ENCODE assay signal across 8 mouse cellular contexts in the genomic region with DNA sequence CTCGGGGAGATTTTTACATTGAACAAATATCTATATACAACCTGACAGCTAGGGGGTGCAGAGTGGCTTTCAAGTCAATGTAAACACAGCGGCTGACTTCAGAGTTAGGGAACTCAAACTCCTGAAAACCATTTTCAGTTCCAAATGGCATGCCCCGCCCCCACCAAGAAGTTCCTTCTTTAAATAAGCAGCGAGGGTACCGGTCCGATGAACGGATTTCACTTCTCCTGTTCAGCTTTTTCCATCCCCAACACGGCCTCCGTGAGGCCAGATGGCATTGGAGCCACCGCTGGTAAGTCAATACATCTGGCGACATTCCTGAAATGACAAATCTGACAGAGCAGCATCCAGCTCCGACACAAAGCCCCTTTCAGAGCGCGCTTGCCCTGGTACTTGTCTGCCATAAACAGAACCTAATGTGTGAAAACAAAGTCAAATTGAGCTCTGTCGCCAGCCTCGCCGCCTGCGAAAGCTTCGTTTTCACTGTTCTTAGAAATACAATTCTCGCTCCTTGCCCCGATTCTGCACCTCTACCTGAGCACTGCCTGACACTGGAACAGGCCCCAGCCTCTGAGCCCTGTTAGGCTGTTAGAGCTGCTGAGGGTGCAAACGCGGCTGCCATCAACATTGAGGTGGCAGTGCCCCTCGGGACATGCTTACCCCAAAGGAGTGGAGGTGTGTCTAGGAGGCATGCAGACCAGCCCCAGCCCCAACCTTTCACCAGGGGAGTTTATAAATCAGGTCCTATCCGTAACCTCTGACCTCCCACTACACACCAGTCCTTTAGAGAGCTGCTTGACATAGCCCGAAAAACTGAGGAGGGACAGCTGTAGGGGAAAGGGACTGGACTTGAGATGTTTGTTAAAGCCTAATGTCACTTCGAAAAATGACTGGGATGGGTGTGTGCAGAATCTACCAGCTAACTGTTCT.
DNase-seq lines count a peak whose midpoint lies in the region; ATAC-seq and TF ChIP-seq lines count a peak whose summit lies in the region.

No protein-coding gene starts in this region.

- intact Hi-C loops in heart, postnatal 10 days (cut with DNase I): no loop called here

- H3K27me3 ChIP-seq in kidney, adult 2 months (replicated peaks; ENCODE audit: control insufficient read depth, insufficient read depth, low read length): no peaks in the 10 kb centered on the region
- H3K27me3 ChIP-seq in embryonic facial prominence, embryonic 11.5 days (ENCODE audit: control insufficient read depth, insufficient read depth, low read length): no peaks in the 10 kb centered on the region
- H3K27me3 ChIP-seq in lung, embryonic 16.5 days (ENCODE audit: control insufficient read depth, insufficient read depth, low read depth, low read length): no peaks in the 10 kb centered on the region

- H3K4me1 ChIP-seq in kidney, adult 2 months (ENCODE audit: control insufficient read depth, insufficient read depth, low read length): no peaks in the 10 kb centered on the region
- H3K4me1 ChIP-seq in embryonic facial prominence, embryonic 11.5 days (ENCODE audit: control insufficient read depth, insufficient read depth, low read length): peaks cover 6% of the 10 kb centered on the region; the same call in 1 of the 2 replicates
- peaks cover 14% of the 10 kb centered on the region for H3K4me1 ChIP-seq in lung, embryonic 16.5 days (replicated peaks; ENCODE audit: control insufficient read depth, insufficient read depth, low read length)

- no peak overlapping the region for H3K27ac ChIP-seq in kidney, adult 2 months (ENCODE audit: insufficient read depth, low read depth, low read length)
- H3K27ac ChIP-seq in embryonic facial prominence, embryonic 11.5 days (replicated peaks; ENCODE audit: low read depth, low read length): peak overlapping the region; percentile 66; the same call in 1 of the 2 replicates
- peak overlapping the region; percentile 83 for H3K27ac ChIP-seq in lung, embryonic 16.5 days (ENCODE audit: low read length)

- H3K9ac ChIP-seq in embryonic facial prominence, embryonic 11.5 days (replicated peaks; ENCODE audit: low read length): peak overlapping the region; percentile 35; the same call in 1 of the 2 replicates
- peak overlapping the region; percentile 55 for H3K9ac ChIP-seq in lung, embryonic 16.5 days (ENCODE audit: low read length)

- no peak for TF ChIP-seq CTCF in kidney, adult 2 months (conservative IDR thresholded peaks at IDR 0.05; ENCODE audit: insufficient read depth, insufficient read length, low read depth, low read length)

- 33% methylated on average over 27 of the region's 27 CpGs for WGBS in kidney, adult 2 months
- WGBS in embryonic facial prominence, embryonic 11.5 days: 10% methylated on average over 27 of the region's 27 CpGs
- 9% methylated on average over 27 of the region's 27 CpGs for WGBS in lung, embryonic 16.5 days

- DNase-seq in kidney, adult 2 months: peak; percentile 10
- no peak for DNase-seq in kidney, adult 18-20 months
- DNase-seq in embryonic facial prominence, embryonic 11.5 days (ENCODE audit: low spot score): peak; percentile 87
- DNase-seq in heart, postnatal 10 days: peak; percentile 22 to 27
- peak; percentile 36 to 40 for DNase-seq in layer of hippocampus, adult 8-10 months (ENCODE audit: low spot score in 2 of 2)
- peak; percentile 5 for DNase-seq in retina, postnatal 7 days (ENCODE audit: low read depth, low spot score)

- H3K4me2 ChIP-seq in embryonic facial prominence, embryonic 11.5 days (ENCODE audit: low read depth, low read length): peak overlapping the region; percentile 34
- H3K4me2 ChIP-seq in lung, embryonic 16.5 days (ENCODE audit: low read depth, low read length): peak overlapping the region; percentile 63

- no peak overlapping the region for H3K4me3 ChIP-seq in kidney, adult 2 months (ENCODE audit: insufficient read depth, low read depth, low read length)
- peak overlapping the region; percentile 9; the same call in 1 of the 2 replicates for H3K4me3 ChIP-seq in embryonic facial prominence, embryonic 11.5 days (ENCODE audit: low read depth, low read length)
- H3K4me3 ChIP-seq in lung, embryonic 16.5 days (ENCODE audit: low read length): peak overlapping the region; percentile 37

- peak; percentile 44; the same call in 1 of the 2 replicates for ATAC-seq in embryonic facial prominence, embryonic 11.5 days (replicated peaks; ENCODE audit: insufficient number of reproducible peaks, low FRiP score, low TSS enrichment, low read depth)
- ATAC-seq in lung, embryonic 16.5 days (ENCODE audit: low read depth): peak; percentile 67
- ATAC-seq in monocyte, adult 5-6 weeks (replicated peaks; ENCODE audit: insufficient number of reproducible peaks, low FRiP score, low TSS enrichment, poor library complexity, severe bottlenecking): no peak

- H3K9me3 ChIP-seq in embryonic facial prominence, embryonic 11.5 days (replicated peaks; ENCODE audit: control insufficient read depth, low read length): no peaks in the 10 kb centered on the region
- H3K9me3 ChIP-seq in lung, embryonic 16.5 days (ENCODE audit: control insufficient read depth, low read length): no peaks in the 10 kb centered on the region

- TF ChIP-seq POLR2A in kidney, adult 2 months (IDR thresholded peaks at IDR 0.05; ENCODE audit: low read depth, low read length): no peak

- H3K36me3 ChIP-seq in kidney, adult 2 months (ENCODE audit: control insufficient read depth, insufficient read depth, low read length): no peaks in the 10 kb centered on the region
- H3K36me3 ChIP-seq in embryonic facial prominence, embryonic 11.5 days (replicated peaks; ENCODE audit: control insufficient read depth, insufficient read depth, low read depth, low read length): no peaks in the 10 kb centered on the region
- H3K36me3 ChIP-seq in lung, embryonic 16.5 days (ENCODE audit: control insufficient read depth, insufficient read depth, low read length): no peaks in the 10 kb centered on the region
